Mouse (Mus musculus): Measurements from ENCODE around the gene Enpp4.
A peak's percentile ranks its signal among the peaks of the same experiment; 100 is the strongest.

Enpp4 gene

DNA sequence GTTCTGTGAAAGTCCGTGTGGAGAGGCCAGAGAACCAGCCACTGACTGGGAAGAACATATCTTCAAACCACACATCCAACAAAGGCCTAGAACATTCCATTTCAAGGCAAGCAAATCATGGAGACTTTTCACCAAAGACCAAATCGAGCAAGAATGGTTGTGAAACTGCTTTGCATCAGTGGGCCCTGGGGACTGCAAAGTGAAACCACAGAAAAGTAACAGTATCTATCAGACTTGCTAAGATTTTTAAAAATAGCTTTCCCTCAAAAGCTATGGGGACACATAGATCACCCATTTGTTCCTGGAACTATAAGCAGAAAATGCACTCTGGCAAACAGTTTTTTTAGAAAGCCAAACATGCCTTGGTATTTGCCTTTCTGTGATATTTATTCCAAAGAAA is 14.7 kb downstream of the Enpp4 start:
- no peak for DNase-seq

GRCm38 (mm10) chr17:44088226-44088625 is 17.4 kb downstream of the Enpp4 start:
- DNase-seq = no peak

- no peak for DNase-seq
Measured at GRCm38 (mm10) chr17:44083156-44083555, 22.5 kb downstream of the Enpp4 start.

GRCm38 (mm10) chr17:44078631-44079350 is 26.8 kb downstream of the Enpp4 start, which contains the start of gene Enpp5:
Enpp5 (plus strand) TSS chr17:44078813.
- peak; percentile 72 for DNase-seq

DNA sequence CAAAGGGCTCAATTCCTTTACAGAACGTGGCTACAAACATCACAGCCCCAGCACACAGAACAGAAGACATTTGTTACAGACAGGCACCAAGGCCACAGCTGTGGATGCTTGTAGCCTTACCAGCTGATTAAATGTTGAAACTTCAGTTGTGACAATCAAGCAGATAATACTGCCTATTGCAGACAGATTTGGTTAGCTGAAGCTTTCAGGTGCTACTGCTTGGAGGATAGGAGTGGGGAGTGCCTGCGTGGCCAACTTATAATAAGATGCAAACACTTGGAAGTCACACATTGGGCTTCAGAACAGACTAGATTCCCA is 27.8 kb downstream of the Enpp4 start:
- no peak for DNase-seq

- DNase-seq = no peak
Measured at GRCm38 (mm10) chr17:44077146-44077842, 28.3 kb downstream of the Enpp4 start.

DNA sequence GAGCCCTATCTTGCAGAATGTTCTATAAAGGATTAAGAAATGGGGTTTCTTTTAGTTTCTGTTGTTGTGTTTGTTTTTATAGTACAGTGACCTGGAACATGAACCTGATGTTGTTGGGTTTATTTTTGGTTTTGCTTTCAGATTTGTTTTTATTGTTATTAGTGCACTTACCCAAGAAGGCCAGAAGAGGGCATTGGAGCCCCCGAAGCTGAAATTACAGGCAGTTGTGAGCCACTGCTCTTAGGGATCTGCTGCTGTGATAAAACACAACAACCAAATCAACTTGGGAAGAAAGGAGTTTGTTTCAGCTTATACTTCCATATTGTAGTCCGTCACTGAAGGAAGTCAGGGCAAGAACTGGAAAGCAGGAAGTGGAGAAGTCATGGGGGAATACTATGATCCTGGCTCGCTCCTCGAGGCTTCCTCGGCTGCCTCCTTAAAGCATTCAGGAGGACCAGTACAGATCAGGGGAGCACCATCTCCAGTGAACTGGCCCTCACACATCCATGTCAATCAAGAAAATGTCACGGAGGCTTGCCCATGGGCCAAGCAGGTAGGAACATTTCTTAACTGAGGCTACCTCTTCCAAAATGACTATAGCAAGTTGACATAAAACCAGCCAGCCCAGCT is 29.4 kb downstream of the Enpp4 start:
- DNase-seq = peak; percentile 7

GRCm38 (mm10) chr17:44075601-44076000 is 30.0 kb downstream of the Enpp4 start:
- no peak for DNase-seq

GRCm38 (mm10) chr17:44071680-44072079 is 33.9 kb downstream of the Enpp4 start:
- no peak for DNase-seq

- DNase-seq = no peak
Measured at GRCm38 (mm10) chr17:44068876-44069275, 36.7 kb downstream of the Enpp4 start.

GRCm38 (mm10) chr17:44061289-44061890 is 44.2 kb downstream of the Enpp4 start:
- DNase-seq = no peak

GRCm38 (mm10) chr17:44060781-44061180 is 44.8 kb downstream of the Enpp4 start:
- no peak for DNase-seq

DNA sequence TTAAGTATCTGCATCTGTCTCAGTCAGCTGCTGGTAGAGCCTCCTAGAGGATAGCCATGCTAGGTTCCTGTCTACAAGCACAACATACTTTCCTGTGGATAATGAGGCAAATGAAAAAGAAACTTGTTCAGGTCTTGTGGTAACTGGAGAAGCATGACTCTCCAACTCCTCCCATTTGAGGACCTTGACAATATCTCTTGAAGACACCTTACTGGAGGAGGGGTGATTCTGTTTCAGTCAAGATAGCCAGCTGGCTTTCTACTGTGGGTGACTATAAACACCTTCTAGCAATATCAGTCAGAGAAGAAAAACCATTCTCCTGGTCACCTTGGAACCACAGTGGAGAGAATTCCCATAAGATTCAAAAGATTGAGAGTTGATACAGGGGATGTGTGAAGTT is 47.5 kb downstream of the Enpp4 start:
- DNase-seq = no peak

DNA sequence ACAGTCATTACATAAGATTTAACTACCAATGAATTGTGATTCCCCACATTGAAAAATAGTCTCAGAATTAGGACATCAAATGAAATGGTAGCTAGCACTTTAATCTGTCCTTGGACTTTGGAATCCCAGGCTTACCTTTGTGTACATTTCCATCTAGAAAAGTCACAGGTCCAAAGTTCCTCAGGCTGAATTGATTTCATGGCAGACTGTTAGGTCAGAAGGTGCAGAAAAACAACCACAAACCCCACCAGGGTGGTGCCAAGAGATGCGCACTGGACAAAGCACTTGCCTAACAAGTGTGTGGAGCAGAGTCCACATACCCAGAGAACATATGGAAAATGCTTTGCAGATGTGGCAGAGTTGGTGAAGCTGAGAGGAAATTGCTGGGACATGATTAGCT is 48.5 kb downstream of the Enpp4 start:
- DNase-seq = peak; percentile 9

DNA sequence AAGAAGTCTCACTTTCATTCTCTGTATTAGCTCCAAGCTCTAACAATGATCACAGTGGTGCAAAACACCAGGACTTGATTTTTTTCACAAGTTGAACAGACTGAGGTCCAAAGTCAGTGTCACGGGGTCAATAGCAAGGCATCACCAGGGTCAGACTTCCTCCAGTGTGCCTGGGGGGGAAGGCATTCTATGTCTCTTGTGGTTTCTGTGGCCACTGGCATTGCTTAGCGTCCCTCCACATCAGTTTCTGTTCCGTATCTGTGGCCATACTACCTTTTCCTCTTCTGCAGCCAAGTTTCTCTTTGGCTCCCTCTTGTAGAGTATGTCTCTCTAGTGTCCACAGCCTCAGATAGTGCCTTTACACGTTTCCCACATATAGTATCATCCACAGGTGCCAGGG is 52.2 kb downstream of the Enpp4 start:
- DNase-seq = peak; percentile 6

Data from liver (tissue).